Mouse (Mus musculus) layer of hippocampus, adult 9-10 months (tissue): Measurements from ENCODE around the gene Lamb1.

Experiments
- DNase-seq: peaks from one replicate; pipeline ENCODE4 v3.0.0; 2022; ENCODE audit warnings: low spot score

Lamb1 gene

GRCm38 (mm10) chr12:31317670-31318408, 52.8 kb downstream of the Lamb1 start:
- DNase-seq: no peak

- no peak for DNase-seq
Measured at GRCm38 (mm10) chr12:31318409-31318963, 53.5 kb downstream of the Lamb1 start.

- no peak for DNase-seq
Measured at GRCm38 (mm10) chr12:31320817-31321216, 55.8 kb downstream of the Lamb1 start.

- DNase-seq: no peak
Measured at GRCm38 (mm10) chr12:31321532-31321931, 56.5 kb downstream of the Lamb1 start.

- no peak for DNase-seq
Measured at GRCm38 (mm10) chr12:31323136-31323695, 58.2 kb downstream of the Lamb1 start.

- DNase-seq: no peak
Measured at GRCm38 (mm10) chr12:31327139-31327538, 62.1 kb downstream of the Lamb1 start.

GRCm38 (mm10) chr12:31333261-31333660, 68.2 kb downstream of the Lamb1 start:
- no peak for DNase-seq

- DNase-seq: no peak
Measured at GRCm38 (mm10) chr12:31350191-31350943, 85.3 kb downstream of the Lamb1 start.

GRCm38 (mm10) chr12:31350944-31351928, 86.2 kb downstream of the Lamb1 start, which contains the start of gene Dld:
Gene Dld (minus strand): TSS chr12:31351453.
- DNase-seq: peak; percentile 86

- no peak for DNase-seq
Measured at GRCm38 (mm10) chr12:31366428-31366827, 101.4 kb downstream of the Lamb1 start.

- no peak for DNase-seq
Measured at GRCm38 (mm10) chr12:31367721-31368120, 102.7 kb downstream of the Lamb1 start.

GRCm38 (mm10) chr12:31369118-31369517, 104.1 kb downstream of the Lamb1 start:
- DNase-seq: no peak

- no peak for DNase-seq
Measured at GRCm38 (mm10) chr12:31369656-31370055, 104.6 kb downstream of the Lamb1 start.

- DNase-seq: peak; percentile 51
Measured at GRCm38 (mm10) chr12:31374603-31375282, 109.7 kb downstream of the Lamb1 start.

GRCm38 (mm10) chr12:31375283-31375615, 110.2 kb downstream of the Lamb1 start:
- no peak for DNase-seq

- no peak for DNase-seq
Measured at GRCm38 (mm10) chr12:31376326-31376950, 111.4 kb downstream of the Lamb1 start.

GRCm38 (mm10) chr12:31377241-31377640, 112.2 kb downstream of the Lamb1 start:
- DNase-seq: no peak
